Mouse (Mus musculus): Measurements from ENCODE around the gene Zmynd8.
A peak's percentile ranks its signal among the peaks of the same experiment; 100 is the strongest.

The Zmynd8 gene

GRCm38 (mm10) chr2:165899474-165899873, 658 bp upstream of the Zmynd8 start:
- no peak for DNase-seq (ENCODE audit: low read depth)

DNA sequence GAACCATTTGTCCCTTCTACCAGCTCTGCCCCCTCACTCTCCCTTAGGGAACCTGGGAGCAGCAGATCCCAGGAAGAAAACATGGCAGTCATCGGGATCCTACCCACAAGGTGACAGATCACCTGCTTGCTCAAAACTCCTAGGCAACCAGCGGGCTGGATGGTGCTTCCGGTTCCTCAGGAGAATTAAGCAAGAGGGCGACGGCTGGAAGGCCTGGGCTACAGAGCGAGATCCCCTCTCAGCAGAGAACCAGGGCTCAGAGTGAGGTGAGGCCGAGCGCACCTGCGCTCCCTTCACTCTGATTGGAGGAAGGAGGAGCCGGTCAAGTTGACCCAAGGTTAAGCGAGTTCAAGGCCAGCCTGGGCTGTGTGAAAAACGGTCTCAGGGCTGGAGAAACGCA, 2.6 kb downstream of the Zmynd8 start:
- no peak for DNase-seq (ENCODE audit: low read depth)

DNA sequence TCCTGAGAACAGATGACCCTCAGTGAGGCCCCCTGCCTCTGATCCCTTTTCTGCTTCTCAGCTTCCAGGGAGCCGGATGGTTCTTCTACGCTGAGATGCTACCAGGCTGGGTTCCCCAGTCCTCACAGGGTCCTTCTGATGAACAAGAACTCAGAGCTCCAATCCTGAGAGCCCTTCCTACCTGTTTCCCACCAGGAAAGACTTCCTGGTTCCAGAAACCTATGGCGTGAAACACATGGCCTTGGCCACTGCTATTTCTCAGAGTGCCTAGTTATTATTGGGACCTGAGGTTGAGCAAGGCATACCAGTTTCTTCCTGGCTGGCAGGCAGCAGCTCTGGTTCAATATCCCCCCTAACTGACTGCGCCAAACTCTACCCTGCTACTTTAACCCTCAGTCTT, 3.1 kb downstream of the Zmynd8 start:
- DNase-seq (ENCODE audit: low read depth) = no peak

DNA sequence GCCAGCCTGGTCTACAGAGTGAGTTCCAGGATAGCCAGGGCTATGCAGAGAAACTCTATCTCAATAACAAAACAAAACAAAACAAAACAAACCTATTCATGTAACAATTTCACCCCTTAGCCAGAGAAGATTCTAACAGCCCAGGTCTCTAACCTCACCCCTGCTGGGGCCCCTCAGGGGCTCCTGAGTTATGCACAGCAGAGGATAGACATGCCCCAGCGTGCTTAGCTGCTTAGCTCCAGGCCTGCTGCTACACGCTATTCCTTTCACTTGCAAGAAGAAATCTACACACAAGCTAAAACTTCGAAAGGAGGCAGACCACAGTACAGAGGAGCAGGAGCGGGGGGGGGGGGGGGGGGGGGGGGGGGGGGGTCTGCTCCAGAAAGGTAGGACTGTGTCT, 4.3 kb downstream of the Zmynd8 start:
- DNase-seq (ENCODE audit: low read depth) = no peak

- DNase-seq (ENCODE audit: low read depth) = no peak
Observed at GRCm38 (mm10) chr2:165893232-165893631, 5.6 kb downstream of the Zmynd8 start.

DNA sequence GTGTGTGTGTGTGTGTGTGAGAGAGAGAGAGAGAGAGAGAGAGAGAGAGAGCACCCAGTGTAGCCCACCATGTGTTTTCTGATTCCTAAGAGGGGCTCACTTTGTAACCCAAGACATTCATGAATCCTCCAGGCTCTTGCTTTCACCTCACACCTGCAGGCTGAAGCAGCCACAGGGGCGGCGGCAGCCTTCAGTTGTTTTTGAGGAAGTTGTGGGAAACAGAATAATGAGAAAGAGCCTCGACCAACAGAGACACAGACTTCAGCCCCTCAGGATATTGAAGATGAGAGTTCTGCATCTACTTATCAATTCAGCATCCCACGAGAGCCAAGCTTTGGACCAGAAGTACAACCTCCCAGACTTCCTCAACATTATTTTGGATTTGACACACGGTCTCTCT, 6.2 kb downstream of the Zmynd8 start:
- no peak for DNase-seq (ENCODE audit: low read depth)

- no peak for DNase-seq (ENCODE audit: low read depth)
Observed at GRCm38 (mm10) chr2:165890401-165890800, 8.4 kb downstream of the Zmynd8 start.

GRCm38 (mm10) chr2:165889874-165890273, 8.9 kb downstream of the Zmynd8 start:
- no peak for DNase-seq (ENCODE audit: low read depth)

GRCm38 (mm10) chr2:165889266-165889665, 9.6 kb downstream of the Zmynd8 start:
- DNase-seq (ENCODE audit: low read depth) = no peak

GRCm38 (mm10) chr2:165888813-165889221, 10.0 kb downstream of the Zmynd8 start:
- DNase-seq (ENCODE audit: low read depth) = no peak

DNA sequence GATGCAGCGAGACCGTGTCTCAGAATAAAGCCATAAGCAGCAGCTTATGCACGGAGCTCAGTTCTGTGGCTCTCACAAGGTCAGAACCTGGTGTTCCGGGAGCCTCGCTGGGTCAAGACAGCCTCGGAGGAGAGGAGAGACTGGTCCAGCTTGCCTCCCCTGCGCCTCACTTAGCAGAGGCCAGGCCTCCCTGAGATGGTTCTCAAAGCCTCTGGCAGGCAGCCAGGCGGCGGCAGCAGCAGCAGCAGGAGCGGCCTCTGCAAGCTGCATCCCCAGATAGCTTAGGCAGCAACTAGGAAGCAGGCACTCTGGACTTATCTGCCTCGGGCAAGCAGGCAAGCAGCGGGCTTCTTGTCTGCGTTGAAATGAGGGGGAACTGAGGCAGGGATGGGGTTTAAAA, 10.4 kb downstream of the Zmynd8 start:
- peak; percentile 92 for DNase-seq (ENCODE audit: low read depth)

GRCm38 (mm10) chr2:165886857-165887628, 11.8 kb downstream of the Zmynd8 start:
- DNase-seq (ENCODE audit: low read depth) = no peak

- DNase-seq (ENCODE audit: low read depth) = no peak
Observed at GRCm38 (mm10) chr2:165886482-165886856, 12.3 kb downstream of the Zmynd8 start.

DNA sequence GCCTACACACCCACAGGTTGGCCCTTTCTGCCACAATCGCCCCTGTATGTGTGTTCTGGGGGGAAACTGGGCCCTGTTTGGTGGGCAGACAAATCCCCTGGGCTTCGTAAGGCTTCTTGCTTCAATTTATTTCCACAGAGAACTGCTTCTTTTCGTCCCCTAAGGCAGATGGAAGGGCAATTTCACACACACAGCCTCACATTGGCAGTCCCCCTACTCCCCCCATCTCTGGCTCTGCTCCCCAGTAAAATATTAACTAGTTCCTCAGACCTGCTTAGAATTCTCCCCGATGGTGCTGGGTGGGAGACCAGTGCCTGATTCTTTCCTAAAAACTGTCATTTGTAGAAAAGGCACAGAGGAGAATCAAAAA, 12.9 kb downstream of the Zmynd8 start:
- no peak for DNase-seq (ENCODE audit: low read depth)

GRCm38 (mm10) chr2:165885225-165885950, 13.4 kb downstream of the Zmynd8 start:
- peak; percentile 92 for DNase-seq (ENCODE audit: low read depth)

DNA sequence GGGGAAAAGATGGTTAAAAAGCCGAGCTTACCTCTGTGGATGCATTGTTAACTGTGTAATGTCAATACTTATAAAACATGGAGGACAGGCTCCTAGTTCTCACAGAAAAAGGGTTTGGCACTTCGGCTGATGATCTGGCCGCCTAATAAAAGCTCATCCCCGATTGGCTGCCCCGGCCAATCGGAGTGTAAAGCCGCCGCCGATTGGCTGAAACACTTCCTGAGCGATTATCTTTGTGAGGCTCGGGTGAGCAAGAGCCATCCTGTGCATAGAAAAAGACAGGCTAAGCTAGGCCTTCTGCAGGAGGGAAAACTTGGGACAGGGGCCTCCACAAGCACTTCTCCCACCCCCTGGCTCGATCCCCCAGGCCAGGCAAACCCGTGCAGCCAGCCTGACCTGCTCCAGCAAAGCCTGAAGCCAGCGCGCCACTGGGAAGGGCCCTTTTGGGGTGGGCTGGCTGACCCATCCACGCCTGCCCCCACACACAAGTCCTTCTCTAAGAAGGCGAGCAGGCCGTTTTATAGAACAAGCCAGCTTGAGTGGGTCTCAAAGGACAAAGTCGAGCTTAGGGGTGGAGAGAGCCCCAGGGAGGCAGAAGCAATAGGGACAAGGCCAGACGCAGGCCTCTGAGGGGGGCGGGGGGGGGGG, 14.1 kb downstream of the Zmynd8 start:
- peak; percentile 98 for DNase-seq (ENCODE audit: low read depth)

GRCm38 (mm10) chr2:165883846-165884576, 14.8 kb downstream of the Zmynd8 start:
- peak; percentile 74 for DNase-seq (ENCODE audit: low read depth)

GRCm38 (mm10) chr2:165883006-165883405, 15.8 kb downstream of the Zmynd8 start:
- peak; percentile 57 for DNase-seq (ENCODE audit: low read depth)

- peak; percentile 51 for DNase-seq (ENCODE audit: low read depth)
Observed at GRCm38 (mm10) chr2:165881585-165882431, 17.0 kb downstream of the Zmynd8 start.

- DNase-seq (ENCODE audit: low read depth) = no peak
Observed at GRCm38 (mm10) chr2:165881220-165881584, 17.6 kb downstream of the Zmynd8 start.

- DNase-seq (ENCODE audit: low read depth) = no peak
Observed at GRCm38 (mm10) chr2:165880501-165881182, 18.2 kb downstream of the Zmynd8 start.

All from 416B (cell line).